Mouse (Mus musculus): ENCODE data around the gene Pkdrej.
"Not testable (repeated sequence)": the region's sequence is repeated elsewhere in the genome, so short reads cannot be mapped to it uniquely, and the experiment has no call there.

The Pkdrej gene

DNA sequence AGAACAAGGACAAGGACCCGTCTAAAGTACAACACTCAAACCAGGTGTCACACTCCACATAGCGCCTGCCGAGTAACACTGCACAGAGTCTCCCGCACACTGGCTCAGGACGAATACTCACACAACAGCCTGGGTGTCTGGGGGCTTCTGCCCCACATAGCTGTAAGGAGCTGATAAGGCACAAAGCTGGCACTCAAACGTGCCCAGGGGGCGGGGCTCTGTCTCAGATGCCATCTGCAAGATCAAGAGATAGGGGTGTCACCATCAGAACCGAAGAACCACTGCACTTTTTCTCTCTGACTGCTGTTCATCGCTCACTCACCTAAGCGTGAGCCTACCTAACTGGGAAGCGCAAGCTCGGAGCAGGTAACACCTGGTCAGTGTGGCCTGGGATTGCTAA is 12.4 kb downstream of the Pkdrej start:
- no peak for DNase-seq

DNA sequence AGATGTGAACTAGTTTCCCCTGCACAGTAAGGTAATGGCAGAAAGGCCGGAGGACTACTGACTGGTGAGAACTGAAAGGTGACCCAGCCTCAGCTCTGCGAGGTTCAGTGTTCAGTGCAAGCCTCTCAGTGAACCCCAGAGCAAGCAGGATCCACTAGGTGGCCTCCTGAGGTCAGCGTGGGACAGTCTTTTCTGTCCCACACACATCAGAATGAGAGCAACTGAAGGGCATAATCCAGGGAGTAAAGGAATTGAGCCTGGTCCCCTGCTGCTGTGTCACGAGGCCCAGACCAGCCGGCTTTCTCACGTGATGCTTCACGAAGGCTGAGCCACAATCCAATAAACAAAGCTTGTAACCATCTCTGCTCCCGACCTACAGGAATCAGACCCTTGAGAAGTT is 13.1 kb downstream of the Pkdrej start:
- DNase-seq = no peak

GRCm38 (mm10) chr15:85808031-85808430 is 13.5 kb downstream of the Pkdrej start:
- DNase-seq = no peak

DNA sequence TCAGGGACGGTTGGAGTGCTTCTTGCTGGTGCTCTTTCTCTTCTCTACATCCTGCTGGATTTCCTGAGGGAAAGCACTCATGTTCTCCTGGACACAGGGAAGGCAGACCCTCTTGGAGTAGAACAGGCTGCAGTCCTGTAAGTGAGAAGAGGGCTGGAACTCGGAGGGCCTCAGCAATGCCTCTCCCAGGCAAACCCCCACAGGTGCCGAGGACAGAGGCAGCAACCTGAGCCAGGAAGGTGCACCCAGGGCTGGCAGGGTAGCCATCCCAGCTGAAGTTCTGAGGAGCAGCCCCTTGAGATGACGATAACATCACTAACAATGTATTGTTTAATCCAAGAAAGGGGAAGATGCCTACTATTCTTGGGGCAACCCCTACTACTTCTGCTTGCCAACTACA is 14.1 kb downstream of the Pkdrej start:
- DNase-seq = no peak

DNA sequence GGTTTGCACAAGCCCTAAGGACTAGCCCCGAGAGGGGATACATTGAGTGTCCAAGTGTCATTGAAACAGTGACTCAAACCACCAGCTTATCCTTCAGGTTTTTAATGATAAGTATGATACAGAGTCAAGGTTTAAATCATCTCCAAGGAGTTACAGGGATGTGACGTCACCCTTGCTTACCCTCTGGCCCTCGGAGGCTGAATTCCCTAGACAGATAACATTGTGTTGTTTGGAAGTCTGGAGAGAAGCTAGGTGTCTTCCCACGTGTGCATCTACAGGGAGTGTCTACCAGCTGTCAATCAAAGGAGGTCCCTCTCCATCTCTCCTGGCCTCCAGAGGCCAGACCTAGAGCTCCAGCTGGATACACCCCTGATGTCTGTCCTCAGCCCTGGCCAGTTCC is 14.6 kb downstream of the Pkdrej start:
- DNase-seq = no peak

DNA sequence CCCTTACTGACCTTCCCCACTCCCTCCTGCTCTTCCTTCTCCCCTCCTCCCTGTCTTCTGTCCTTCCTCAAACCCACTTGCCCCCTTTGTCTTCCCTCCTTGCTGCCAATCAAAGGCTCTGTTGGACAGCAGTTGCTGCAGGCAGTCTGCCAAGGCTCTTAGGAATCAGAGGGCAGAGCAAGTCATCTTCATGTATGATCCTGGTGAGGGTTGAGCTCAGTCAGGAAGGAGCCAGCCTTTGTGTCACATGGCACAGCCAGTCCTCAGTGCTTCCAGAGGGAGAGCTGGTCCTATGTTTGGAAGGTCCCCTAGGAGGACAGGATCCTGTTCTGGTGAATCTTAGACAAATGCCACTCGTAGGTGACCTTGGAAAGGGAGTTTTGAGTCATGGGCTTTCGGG is 18.6 kb downstream of the Pkdrej start:
- DNase-seq = no peak

DNA sequence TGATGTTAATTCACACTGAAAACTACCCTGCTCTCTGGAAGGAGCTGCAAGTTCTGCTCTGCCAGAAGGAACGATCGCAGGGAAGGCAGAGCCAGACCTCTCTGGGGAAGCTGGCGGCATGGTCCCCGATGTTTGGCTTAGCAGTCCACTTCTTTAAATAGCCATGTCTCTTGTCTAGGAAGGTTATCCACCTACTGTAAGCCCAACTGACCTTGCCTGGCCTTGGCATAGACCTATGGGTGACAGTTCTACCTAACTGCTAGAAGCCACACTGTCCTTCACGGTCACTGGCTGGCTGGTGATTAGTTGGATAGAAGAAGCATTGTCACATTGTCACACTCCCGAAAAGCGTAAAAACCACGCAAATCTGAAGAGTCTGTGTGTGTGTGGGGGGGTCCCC is 22.9 kb downstream of the Pkdrej start:
- no peak for DNase-seq

- DNase-seq = no peak
Observed at GRCm38 (mm10) chr15:85795516-85795915, 26.0 kb downstream of the Pkdrej start.

DNA sequence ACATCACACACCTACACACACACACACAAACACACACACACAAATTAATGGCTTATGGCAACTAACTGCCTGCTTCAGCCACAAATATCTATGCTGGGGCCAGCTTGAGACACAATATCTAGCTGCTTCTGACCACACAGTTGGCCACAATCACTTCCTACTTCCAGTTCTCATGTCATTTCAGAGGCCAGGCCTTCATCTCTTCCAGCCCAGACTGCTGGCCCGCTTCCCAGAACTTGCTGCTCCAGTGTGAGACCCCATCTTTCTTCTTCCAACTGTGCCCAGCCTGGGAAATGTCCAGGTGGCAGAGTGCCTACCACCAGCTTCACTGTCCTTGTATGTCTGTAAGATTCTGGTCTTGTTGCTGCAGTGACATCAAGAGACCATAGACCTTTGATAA is 28.7 kb downstream of the Pkdrej start:
- no peak for DNase-seq

- no peak for DNase-seq
Observed at GRCm38 (mm10) chr15:85791449-85791848, 30.1 kb downstream of the Pkdrej start.

DNA sequence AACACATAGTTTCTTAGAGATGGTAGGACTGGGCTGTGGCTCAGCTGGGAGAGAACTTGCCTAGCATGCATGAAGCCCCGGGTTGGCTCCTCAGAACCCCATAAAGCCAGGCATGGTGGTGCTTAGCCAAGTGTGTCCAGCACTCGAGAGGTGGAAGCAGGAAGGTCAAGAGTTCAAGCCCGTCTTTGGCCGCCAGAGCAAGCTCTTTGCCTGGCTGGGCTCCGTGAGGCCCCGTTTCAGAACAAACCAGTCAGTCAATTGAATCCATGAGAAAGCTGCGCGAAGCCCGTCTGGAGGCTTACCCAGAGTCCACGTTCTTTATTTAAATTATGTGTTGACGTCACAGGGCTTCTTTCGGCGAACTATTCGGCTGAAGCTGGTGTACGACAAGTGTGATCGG is 32.9 kb downstream of the Pkdrej start:
- no peak for DNase-seq

DNA sequence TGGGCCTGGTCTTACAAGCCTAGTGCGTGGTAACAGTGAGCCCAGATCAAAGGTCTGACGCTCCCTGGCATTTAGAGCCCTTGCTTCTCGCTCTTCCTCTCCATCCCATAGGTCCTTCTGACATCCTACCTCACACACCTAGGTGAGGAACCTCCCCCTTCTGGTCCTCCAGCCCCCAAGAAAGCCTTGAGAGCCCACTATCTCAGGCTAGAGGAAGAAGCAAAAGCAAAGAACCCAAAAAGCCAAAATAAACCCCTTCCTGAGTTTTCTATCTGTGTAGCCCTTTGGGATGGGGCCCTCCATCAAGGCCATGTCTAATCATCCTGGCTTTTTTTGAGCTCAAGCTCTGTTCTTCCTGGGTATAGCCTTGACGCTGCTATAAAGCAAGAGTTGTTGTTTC is 33.5 kb downstream of the Pkdrej start:
- no peak for DNase-seq

GRCm38 (mm10) chr15:85787482-85787881 is 34.1 kb downstream of the Pkdrej start:
- peak; percentile 16 for DNase-seq

- DNase-seq = no peak
Observed at GRCm38 (mm10) chr15:85786711-85787110, 34.8 kb downstream of the Pkdrej start.

- DNase-seq = no peak
Observed at GRCm38 (mm10) chr15:85784341-85784740, 37.2 kb downstream of the Pkdrej start.

GRCm38 (mm10) chr15:85783146-85783545 is 38.4 kb downstream of the Pkdrej start:
- DNase-seq = no peak

DNA sequence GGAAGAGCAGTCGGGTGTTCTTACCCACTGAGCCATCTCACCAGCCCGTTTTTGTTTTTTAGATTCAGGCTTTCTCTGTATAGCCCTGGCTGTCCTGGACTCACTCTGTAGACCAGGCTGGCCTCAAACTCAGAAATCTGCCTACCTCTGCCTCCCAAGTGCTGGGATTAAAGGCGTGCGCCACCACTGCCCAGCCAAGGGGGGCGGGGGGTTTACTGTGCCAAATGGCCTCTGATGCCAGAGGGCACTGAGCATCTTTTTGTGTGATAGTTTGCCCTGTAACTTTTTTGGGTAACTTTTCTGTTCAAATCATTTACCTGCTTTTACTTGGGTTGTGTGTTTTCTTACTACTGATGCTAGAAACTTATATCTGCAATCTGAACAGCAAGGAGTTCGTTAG is 42.6 kb downstream of the Pkdrej start:
- not testable (repeated sequence) for DNase-seq

- DNase-seq = peak; percentile 17
Observed at GRCm38 (mm10) chr15:85776771-85777170, 44.8 kb downstream of the Pkdrej start.

DNA sequence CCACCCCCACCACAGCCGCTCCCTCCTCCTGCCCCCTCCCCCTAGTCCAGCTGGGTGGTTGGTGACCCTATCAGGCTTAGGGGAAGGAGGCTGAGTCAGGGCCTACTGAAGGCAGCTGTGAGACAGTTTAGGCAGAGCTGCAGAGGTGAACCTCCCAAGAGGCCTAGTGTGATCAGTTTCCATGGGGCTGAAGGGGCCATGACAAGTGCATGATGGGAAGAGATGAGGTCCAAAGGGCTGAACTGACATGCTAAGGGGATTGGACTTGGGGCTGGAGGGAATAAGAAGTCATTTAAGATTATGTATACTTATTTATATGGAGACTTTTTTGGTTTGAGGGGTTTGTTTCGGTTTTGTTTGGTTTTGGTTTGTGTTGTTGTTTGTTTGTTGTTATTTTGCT is 45.3 kb downstream of the Pkdrej start:
- DNase-seq = no peak

- DNase-seq = no peak
Observed at GRCm38 (mm10) chr15:85775001-85775400, 46.5 kb downstream of the Pkdrej start.

DNA sequence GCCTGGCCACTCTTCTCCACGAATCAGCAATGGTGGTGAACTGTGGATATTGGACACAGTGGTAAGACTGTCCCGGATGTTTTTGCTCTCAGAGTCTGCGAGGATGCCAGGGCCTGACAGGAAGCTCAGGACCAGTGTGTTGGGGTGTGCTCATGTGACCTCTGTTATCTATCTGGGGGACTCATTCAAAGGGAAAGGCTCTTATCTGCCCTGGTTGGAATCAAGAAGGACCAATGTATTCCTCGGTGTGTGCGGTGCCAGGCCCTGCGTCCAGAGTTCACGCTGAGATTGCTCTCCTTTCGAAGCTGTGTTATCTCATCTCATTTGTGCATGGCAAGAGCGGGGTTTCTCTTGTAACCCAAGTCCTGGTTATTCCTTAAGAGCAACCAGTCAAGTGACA is 47.1 kb downstream of the Pkdrej start:
- no peak for DNase-seq

GRCm38 (mm10) chr15:85772146-85772740 is 49.3 kb downstream of the Pkdrej start:
- DNase-seq = no peak

DNA sequence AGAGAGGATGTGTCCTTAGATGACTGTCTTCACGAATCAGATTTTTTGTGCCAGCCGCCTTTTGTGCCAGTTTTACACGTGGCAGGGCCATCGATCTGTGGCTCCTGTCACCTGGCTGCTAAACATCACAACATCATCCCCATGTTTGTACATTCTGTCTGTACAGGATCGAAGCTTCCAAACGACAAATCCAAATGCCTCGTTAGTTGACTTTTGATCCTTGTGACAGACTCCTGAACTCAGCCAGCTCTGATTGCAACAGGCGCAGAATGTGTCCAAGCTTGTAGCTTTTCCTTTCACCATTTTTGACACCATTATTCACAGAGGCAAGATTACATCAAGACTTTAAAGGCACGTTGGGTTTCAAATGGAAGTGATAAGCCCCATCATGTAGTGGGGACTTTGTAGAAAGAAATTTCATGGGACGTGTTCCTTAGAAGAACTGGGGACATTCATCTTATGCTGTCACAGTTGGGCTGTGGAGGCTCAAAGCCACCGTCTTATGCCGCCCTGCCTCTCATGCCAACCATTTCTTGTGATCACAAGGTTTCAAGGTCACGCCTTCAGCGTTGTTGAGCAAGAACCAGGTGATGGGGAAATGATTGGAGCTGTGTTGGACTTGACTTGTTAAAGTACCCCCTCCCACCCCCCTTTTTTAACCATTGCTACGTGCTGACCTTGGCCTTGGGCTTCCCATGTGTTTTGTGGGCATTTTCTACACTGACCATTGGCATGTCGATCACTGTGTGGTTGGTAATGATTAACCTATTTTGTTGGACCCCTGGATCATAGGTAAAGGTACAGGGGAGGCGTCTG is 50.0 kb downstream of the Pkdrej start:
- DNase-seq = no peak

DNA sequence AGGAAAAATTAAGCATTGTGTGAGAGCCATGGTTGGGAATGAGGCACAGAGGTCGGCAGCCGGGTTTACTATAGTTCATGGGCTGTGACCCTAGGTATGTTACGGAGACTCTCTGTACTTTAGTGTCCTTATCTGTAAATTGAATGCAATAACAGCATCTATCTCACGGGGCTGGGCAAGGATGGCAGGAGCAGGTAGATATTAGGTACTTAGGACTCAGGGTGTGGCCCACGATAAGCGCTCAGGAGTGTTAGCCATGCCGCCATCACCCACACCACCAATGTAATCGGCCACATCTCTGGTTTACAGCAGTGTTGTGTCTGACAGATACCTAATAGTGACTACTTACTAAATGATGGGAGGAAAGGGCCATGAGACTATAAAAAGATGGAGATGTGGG is 52.5 kb downstream of the Pkdrej start:
- DNase-seq = no peak

DNA sequence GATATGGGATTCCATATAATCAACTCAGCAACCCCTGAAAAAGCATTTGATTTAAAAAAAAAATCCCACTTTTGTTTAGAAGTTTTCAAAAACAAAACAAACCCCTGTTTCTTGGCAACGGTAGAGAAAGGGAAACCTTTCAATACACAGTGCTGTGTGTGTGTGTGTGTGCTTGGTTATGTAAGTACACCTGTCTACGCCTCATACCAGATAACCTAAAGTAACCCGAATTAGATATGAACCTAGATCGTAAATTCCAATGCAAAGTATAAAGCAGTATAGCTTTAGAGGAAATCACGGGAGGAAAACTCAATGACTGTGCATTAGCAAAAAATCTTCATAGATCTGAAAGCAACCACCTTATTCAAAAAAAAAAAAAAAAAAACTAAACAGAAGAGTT is 54.9 kb downstream of the Pkdrej start:
- DNase-seq = no peak
